Mouse (Mus musculus) testis, postnatal 10 days (tissue): ENCODE data around the gene Ccpg1.

Experiments used
- DNase-seq: peaks from one replicate; pipeline ENCODE4 v3.0.0; 2021; ENCODE audit warnings: low spot score

Gene Ccpg1

GRCm38 (mm10) chr9:73045711-73046110 lies 60.5 kb downstream of the Ccpg1 start:
- no peak for DNase-seq

- no peak for DNase-seq
These were observed 62.7 kb downstream of the Ccpg1 start for GRCm38 (mm10) chr9:73047906-73048305.

GRCm38 (mm10) chr9:73048927-73049326 lies 63.7 kb downstream of the Ccpg1 start:
- DNase-seq, result no peak

GRCm38 (mm10) chr9:73049833-73050232 lies 64.6 kb downstream of the Ccpg1 start:
- no peak for DNase-seq

- no peak for DNase-seq
These were observed 65.4 kb downstream of the Ccpg1 start for GRCm38 (mm10) chr9:73050606-73051005.

GRCm38 (mm10) chr9:73055441-73055911 lies 70.2 kb downstream of the Ccpg1 start:
- no peak for DNase-seq

GRCm38 (mm10) chr9:73059224-73059623 lies 74.0 kb downstream of the Ccpg1 start:
- DNase-seq, result no peak

GRCm38 (mm10) chr9:73063621-73064290 lies 78.5 kb downstream of the Ccpg1 start:
- no peak for DNase-seq
